Mouse (Mus musculus) olfactory bulb, adult 2 months (tissue): ENCODE measurements around the gene Foxred1.

Experiments used
- CTCF ChIP-seq: fragments of 200-500 bp; IDR thresholded peaks from 2 replicates; pipeline ENCODE4 v1.5.1; 2012; ENCODE audit warnings: low read depth, mild to moderate bottlenecking, low read length, moderate library complexity; ENCODE audit not compliant: insufficient read depth
- POLR2A ChIP-seq: fragments of 200-500 bp; IDR thresholded peaks from 2 replicates; pipeline ENCODE4 v1.6.1; 2012; ENCODE audit warnings: mild to moderate bottlenecking, low read depth, low read length, moderate library complexity; ENCODE audit not compliant: insufficient read depth

DNA sequence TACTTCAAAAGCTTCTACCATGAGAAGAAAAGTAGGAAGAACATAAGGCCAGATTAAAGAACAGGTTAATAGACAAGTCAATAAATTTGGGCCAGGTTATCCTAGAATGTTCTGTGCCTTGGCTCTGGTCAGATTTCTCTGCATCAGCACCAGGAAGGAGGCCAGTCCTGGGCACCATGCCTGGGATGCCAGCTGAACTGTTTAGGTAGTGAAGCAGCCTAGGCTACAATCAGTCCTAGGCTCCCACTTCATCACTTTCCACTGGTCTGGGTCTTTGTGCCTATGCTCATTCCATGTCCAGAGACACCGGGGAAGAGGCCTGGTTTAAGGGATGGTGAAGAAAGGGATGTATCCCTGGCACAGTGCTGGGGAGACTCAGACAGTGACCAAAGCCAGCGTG lies 6.4 kb downstream of the Foxred1 start:
- TF ChIP-seq CTCF, result no peak
- TF ChIP-seq POLR2A, result no peak
